Mouse (Mus musculus): ENCODE measurements around the gene Ptprd.

Ptprd gene

DNA sequence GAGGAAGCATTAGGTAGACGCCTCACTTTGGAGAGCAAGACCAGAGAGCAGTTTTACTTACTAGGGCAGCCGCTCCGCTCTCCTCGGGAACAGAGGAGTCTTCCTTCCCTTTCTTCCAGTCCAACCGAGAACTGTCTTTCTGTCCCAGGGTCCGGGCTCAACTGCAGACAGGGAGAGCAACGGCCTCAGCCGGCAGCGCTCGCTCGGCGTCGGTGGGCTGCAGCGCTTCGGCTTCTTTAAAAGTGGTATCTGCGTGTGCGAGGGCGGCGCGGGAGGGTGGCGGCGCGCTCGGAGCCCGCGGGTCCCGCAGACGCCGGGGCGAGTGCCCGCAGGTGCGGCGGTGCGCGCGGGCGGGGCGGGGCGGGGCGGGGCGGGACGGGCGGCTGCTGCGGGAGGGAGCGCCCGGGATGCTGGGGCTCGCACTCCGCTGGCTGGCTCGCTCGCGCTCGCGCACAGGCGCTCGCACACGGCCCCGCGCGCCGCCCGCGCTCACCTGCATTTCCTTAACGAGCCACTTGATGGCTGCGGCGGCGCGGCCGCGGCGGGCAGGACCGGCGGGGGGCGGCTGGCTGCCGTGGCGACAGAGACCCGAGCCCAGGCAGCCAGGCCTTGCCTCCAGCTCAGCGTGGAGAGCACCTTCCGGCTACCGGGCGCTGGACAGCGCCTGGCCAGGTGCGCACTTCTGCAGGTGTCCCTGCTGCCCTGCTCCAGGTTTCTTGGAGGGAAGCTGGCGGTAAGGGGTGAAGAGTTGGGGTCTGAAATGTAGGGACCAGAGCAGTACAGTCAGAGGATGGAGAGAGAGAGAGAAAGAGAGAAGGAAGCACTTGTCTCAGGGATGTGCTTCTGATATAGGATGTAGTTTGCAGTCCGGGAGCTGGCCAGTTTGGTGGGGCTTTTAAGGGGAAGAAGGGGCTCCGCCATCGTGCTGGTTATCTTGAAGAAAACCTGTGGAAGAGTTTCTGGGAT is at the start of gene Ptprd:
Gene Ptprd, minus strand, starts transcription at position 433 of the 966 bp plus-strand sequence.
- DNase-seq = no peak

DNA sequence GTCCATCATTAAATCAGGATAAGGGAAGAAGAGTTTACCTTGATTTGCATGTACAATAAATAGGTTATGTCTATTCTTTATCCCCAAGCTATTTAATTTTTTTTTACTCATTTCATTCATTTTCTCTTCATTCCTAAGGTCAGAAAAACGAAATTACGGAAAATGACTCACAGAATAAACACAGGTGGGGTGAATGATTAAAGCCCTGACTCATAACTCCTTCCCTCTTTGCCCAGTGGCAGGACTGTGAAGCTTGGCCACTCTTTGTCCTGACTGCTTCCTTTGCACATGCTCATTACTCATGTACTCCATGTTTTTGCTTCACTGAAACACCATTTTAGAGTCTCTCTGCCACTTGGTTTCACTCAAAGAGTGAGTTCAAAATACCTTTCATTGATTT is 24.1 kb upstream of the Ptprd start:
- DNase-seq = no peak

DNA sequence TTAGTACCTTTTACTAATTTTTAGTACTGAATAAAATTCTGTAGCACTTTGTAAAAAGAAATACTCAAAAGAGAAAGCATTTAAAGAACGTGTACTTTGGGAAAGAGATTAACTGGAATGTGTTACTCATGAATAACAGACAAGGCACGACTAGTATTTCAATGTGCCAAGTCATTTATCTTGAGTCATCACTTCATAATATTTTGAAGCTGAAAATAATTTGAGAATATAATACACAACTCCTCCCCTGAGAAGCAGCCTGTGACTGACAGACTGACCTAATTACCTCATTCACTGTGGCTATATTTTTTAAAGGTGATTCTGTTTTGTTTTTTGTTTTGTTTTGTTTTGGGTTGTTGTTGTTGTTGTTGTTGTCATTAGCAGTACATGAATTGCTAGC is 23.6 kb upstream of the Ptprd start:
- no peak for DNase-seq

DNA sequence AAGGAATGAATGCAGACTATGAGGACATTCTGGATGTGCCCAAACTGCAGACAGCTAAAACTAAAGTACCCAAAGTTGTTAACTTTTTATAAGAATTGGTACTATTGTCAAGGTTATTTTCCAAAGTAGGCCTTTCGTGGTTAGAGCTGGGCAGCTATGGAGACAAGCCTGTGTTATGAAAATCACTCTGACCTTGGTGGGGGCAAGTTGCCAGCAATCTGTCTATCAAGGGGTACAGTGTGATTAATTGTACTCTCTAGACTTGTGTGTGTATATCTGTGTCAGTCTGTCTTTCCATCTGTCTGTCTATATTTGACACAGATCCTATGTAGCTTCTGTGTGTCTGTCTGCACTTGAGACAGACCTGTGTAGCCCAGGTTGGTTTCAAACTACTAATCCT is 22.9 kb upstream of the Ptprd start:
- no peak for DNase-seq

DNA sequence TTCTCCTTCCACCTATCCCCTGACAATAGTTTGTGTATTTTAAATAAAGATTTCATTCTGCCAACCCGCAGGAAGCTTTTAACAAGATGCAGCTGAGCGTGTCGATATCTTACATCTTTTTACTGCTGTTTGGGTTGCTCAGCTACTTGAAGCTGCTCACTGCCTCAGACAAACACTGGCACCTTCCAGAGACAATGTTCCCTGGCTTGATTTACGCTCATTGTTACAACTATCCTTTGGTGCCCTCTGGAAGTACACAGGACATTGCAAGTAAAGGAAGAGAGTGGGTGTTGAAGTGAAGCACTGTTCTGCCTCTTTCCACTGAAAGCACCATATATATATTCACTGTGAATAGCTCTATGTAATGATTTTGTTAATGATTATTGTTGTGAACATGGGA is 2.2 kb upstream of the Ptprd start:
- no peak for DNase-seq

DNA sequence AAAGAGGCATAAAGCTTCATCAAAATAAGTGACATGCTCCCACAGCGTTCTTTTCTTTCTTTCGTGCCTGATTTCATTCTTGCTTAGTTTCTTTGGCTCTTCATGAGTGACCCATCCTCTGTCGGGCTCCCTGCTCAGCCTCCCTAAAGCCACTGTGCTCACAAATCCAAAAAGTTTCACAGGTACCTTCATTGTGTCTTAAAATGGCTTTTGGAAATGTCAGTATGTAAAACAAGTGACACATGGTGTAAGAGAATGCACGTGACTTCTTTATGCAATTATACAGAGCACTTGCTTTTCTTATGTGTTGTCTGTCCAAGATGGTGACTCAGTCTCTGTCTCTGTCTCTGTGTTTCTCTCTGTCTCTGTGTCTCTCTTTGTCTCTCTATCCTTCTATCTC is 1.2 kb upstream of the Ptprd start:
- DNase-seq = no peak

DNA sequence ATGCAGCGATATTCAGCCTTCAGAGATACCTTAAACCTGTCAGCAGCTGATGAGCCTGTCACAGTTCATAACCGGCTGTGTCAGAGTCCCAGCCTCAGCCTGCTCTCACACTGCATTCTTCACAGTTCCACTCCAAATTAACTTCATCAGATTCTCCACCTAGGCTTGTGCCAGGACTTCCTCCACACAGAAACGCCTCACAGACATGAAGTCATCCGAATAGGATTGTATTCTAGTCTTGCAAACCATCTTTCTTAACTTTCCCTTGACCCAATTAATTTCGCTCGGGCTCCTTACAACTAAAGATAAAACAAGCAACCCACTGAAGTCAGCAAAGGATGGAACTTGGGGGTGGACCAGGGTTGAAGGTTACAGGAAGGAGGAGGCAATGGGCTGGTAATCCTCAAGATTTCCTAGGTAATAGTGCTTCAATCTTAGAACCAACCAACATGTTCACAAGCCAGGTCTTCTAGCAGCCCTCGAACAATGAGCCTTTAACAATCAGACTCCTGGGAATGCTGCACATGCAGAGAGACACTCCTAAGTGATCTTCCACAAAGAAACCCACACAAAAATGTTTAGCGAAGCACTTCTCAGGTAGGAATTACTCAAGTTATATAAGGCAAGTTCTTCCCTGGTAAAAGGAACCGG is 758 bp downstream of the Ptprd start:
- no peak for DNase-seq

DNA sequence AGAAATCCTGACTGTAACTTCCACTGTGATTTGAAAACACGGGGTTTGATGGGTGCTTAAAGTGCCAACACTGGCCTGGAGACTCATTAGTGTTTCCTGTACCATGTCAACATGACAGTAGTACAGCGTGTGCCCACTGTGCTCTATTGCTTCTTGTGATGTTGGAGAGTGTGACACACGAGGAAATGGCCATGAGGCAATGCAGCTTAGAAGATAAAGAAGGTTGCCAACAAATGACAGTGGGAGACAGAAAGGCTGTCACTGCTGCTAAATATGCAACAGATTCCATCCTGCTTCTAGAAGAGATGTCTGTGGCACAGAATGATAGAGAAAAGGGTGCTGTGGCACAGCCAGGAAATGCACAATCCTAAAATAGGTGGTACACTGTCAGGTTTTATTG is 6.7 kb downstream of the Ptprd start:
- DNase-seq = no peak

DNA sequence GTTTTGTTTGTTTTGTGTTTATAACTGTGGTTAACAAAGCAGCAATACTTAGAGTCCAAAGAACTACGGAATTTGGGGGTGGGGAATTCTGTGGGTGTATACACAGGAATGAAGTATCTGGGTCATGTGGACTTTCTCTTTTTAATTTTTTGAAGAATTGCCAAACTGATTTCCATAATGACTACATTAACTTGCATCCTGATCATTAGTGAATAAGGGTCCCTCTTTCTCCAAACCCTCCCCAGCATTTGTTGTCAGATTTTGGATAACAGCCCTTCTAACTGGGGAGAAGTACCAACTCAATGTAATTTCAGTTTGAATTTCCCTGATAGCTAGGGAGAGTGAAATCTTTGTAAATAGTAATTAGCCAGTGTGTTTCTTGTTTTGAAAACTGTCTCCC is 43.3 kb downstream of the Ptprd start:
- no peak for DNase-seq

DNA sequence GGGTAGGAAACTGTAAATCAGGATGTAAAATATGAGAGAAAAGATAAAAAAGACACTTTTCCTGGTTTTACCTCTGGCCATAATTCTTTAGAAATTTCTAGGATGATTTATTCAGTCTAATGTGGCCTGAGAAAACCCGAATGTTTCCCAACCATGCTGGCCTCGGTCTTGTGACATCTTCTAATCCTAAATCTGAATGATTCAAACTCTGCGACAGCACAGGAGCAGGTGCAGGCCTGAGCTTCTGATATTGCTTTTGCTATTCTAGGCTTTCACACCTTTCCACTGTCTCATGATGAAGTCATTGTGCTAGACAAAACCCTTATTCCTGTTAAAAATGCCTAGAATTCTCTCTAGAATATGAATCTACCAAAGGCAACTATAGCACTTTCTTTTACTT is 51.3 kb downstream of the Ptprd start:
- DNase-seq = no peak

DNA sequence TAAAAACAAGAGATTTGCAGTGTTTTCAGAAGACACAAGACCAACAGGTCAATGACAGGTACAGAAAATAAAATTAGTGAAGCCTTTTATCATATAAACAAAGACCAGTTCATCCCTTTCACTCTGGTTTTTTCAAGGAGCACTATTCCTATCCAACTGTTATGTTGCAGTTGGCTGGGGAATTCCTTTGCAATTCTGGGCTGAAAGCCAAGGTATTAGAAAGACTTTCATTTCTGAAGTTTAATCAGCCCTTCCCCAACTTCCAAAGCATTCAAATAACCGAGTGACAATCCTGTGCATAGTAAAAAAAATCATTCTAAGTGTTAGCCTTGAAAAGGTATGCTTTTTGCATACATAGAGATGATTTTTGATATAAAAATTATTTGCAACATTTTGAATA is 61.2 kb downstream of the Ptprd start:
- no peak for DNase-seq

DNA sequence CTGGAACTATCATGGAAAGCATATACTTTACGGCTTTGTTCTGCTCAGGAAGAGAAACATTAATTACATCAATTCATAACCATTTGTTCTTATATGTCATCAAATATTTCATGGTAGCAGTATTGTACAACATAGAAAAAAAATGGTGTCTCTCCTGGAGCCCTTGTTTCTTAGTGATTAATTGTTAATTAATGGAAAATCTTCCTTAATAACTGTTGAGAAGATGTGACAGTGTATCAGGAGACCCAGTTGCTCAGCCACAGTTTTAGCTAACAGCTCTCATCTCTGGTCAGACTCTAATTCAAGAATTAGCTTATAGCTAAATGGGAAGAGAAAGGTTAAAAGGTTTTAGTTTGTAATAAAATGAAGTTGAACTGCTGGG is 69.0 kb downstream of the Ptprd start:
- no peak for DNase-seq

DNA sequence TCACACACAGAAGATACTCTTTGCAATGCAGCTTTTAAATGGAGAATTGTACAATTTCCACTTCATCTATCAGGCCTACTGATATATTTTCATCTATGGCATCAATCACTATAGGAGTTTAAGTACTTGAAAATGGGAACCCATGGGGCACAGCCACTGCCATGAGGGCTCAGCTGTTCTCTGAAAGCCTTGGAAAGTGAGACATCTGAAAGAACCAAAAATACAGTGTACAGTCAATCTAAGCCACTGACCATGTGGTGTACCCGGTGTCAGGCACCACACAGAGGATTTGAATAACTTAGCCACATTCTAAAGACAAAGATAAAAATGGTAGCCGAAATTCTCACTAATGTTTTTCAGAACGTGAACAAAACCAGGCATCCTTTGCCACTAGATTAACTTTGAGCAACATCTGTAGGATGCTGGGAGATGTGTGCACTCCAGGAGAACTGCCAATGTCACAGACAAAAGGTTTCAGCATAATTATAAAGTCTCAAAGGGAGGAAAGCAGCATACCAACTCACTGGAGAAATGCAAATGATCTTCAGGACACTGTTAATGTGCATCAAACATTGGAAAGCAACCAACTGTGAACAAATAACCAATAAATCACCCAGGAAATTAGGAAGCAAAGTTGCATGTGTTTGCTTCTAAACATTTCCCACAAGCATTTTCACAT is 69.5 kb downstream of the Ptprd start:
- no peak for DNase-seq

DNA sequence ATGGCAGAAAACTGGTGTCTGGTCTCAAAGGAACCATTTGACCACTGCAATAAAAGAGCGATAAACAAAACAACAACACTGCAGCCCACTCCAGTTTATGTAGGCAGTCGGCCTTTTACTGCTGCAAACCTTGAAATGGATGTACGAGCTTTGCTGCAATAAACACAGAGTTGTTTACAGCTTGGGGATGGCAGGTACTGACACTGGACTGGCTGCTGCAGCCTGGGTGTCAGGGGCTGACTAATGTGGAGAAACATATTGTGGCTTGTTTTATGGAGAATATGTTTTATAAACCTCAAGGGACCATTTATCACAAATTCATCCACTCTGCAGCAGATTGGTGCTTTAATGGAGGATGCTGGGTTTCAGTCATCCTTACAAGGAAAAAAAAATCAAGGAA is 100.9 kb downstream of the Ptprd start:
- no peak for DNase-seq

DNA sequence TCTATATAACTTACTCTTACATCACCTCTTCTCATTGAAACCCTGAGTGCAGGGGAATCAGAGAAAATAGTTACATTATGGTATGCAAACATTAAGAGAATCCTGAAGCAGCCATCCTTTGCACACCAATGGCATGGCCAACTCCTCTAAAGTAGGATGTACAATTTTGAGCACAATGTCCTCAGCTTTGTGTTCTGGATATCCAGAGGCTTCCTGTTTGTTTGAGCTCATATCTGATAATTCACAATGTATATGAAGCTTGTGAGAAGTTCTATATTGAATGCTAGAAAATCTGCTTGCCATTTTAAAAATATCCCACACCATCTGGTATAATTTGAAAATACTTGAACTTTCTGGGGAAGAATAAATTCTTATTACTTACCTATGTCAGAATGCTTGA is 114.2 kb downstream of the Ptprd start:
- no peak for DNase-seq

DNA sequence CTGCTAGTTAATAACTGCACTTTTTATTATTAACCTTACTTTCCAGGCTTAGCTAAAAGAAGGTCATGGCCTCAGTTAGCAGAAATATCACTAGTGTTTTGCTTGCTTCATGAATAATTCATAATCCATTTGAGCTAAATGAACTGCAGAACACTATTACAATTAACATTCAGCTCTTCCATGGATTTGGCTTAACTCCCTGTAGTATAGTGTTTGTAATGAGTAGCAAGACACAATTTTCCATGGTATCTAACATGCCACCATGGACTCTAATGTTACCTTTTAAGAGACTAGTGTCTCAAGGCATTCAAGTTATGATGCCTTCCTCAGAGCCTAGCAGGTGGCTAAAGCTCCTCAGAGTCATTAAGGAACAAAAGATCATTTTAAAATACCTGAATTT is 129.0 kb downstream of the Ptprd start:
- no peak for DNase-seq

DNA sequence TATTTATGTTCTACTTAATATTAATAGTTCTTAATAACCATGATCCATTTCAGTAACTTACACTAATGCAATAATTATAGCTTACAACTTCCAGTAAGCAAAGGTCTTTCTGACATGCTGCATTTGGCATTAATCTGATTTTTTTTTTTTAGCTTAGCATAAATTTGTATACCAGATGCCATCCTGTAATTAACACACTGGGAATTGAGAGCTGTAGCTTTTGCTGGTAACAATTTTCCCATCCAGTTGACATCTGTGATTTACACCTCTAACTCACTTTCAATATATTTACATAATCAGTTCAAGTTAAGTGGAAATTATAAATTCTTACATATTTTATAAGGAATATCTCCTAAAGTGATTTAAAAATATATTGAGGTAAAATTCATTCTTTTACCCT is 134.3 kb downstream of the Ptprd start:
- DNase-seq = no peak

DNA sequence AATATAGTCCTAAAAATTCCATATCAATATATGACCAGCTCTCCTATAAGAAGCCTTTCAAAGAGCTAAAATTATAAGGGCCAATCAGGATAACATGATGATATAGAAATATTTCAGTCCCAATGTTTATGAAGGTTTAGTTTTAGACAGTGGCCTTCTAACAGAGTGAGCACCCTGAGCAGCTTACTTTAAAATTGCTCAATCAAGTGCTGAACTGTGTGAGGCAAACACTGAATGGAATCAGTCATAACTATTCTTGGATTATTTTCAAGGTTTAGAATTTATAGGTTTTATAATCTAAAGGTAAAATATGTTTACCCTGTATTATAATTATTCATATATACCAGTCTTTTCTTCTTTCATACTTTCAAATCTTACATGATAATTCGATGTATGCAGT is 134.7 kb downstream of the Ptprd start:
- DNase-seq = no peak

DNA sequence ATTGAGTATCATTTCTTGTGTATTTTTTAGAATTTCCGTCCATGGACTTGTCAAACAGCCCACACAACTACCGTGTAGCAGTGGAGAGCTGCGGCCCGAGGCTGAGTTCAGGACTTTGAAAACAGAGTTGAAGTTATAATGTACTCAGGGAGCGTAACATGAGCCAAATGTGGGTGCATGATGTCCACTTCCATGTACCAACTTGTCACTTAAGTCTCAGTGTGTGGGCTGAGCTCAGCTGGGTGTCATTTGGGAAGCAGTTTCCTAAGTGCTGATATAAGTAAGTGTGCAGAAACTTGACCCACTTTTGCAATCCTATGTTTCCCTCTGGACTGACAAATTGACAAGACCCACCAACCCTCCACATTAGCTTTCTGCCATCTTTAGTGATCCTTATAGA is 173.4 kb downstream of the Ptprd start:
- DNase-seq = no peak

DNA sequence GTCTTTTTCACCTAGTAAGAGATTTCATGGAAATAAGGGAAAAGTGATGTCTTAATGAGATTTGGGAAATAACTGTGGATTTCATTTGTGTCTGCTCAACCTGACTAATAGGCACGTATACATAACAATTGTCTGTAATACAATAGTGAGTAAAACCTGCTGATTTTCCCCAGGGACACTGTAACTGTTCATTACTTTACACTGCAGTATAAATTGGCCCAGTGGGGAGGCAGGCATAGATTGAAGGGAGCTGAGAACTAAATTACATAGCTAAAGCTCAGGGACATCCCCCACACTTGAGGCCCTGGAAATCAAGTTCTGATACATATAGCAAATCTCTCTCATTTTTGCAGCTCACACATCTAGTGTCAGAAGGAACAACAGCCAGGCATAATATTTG is 209.7 kb downstream of the Ptprd start:
- no peak for DNase-seq

DNA sequence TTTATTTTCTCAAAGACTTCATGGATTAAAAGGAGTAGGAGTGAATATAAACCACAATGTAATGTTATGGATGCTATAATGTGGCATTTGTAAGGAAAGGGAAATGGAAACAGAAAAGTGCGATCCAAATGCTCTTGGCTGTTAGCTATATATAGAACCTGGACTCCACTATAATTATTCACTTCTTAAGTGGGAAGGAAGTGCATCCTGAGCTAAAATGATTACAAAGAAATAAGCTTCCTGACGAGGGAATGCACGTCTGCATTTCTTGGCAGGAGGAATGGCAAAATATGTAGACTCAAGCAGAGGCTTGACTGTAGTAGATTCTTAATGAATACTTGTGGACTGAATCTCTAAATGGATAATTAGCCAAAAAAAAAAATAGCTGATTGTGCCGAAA is 219.1 kb downstream of the Ptprd start:
- DNase-seq = no peak

DNA sequence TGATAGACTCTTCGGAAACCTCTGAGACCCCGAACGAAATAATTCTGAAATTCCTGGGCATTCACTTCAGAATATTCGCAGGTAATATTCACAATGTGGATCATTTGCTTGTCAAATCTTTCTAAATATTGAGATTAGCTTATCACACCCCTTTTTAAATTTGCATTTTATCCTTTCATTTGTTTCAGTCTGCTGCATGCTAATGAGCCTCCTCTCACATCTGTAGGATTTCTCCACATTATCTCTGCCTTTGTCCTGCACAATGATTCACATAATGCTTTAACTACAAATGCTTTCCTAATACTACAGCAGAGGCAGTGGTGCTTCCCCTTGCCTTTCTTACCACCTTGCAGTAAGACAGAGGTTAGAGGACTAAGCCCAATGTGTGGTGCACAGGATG is 229.7 kb downstream of the Ptprd start:
- no peak for DNase-seq

DNA sequence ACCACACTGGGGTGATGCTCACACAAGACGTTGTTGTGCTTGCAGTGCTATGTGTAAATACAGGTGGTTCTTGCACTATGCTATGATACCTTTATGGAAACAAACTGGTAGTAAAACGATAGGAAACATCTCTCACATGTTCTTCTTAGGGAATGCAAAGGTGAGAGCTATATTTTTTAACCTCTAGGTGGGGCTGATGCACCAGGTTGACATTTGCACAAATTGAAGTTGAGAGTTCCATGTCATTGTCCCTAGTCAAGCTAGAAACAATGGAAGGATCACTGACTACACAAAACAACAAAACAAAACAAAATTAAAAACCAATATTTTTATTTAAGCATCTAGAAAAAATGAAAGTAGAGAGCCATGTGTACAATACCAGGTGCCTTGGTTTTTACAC is 250.1 kb downstream of the Ptprd start:
- DNase-seq = no peak

DNA sequence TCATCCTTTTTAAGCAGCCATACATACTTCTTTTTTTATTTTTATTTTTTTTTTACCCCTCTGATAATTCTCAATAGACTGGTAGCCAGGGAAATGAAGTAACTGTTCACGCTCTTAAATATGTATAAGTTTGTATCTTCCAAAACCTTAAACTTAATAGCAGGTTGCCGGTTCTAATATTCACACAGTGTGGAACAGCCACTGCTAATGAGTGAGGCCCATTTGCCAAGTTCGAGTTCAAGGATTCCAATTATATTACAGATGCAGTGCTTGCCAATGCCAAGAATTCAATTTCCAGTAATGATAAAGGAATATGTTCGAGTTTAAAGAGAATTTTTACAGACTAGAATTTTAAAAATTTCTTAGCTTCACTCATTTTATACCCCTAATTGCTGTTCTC is 322.3 kb downstream of the Ptprd start:
- no peak for DNase-seq

All from thymus, postnatal 36 days (tissue).